Mouse (Mus musculus) MEL (cell line): ENCODE results near the gene Olfr20. TPM values are rescaled to one million over a fixed set of nuclear protein-coding genes. Genes with fewer than 3 reads are reported as not detected.
"Not testable (repeated sequence)": the region's sequence is repeated elsewhere in the genome, so short reads cannot be mapped to it uniquely, and the experiment has no call there.

ENCODE experiments used
- DNase-seq: peaks from one replicate; pipeline ENCODE4 v3.0.0; 2011; ENCODE audit warnings: low read depth, low spot score
- H3K27ac ChIP-seq: 2 replicates; pipeline ENCODE4 v1.5.1; 2012; ENCODE audit warnings: low read depth, mild to moderate bottlenecking, control low read depth, low read length, moderate library complexity; ENCODE audit not compliant: control insufficient read depth
- H3K27me3 ChIP-seq, 2 experiments: fragments of 150-350 bp in 1 of 2; sonication (generic) in 1 of 2; 2 replicates each; pipeline ENCODE4 v1.6.1; 2012; ENCODE audit warnings: low read length in 2 of 2, mild to moderate bottlenecking in 2 of 2, improper control_type of control experiment in 1 of 2, moderate library complexity in 1 of 2; ENCODE audit not compliant: insufficient read depth in 2 of 2, control insufficient read depth in 1 of 2
- H3K36me3 ChIP-seq, 2 experiments: 2 replicates each; pipeline ENCODE4 v1.6.1; 2012 to 2014; ENCODE audit warnings: low read length in 2 of 2, improper control_type of control experiment in 1 of 2, inconsistent platforms in 1 of 2, mild to moderate bottlenecking in 1 of 2; ENCODE audit not compliant: insufficient read depth in 2 of 2, control insufficient read depth in 1 of 2
- H3K4me1 ChIP-seq, 2 experiments: fragments of 150-350 bp in 1 of 2; sonication (generic) in 1 of 2; 2 replicates each; pipeline ENCODE4 v1.6.1; 2012; ENCODE audit warnings: low read length in 2 of 2, improper control_type of control experiment in 1 of 2, mild to moderate bottlenecking in 1 of 2; ENCODE audit not compliant: insufficient read depth in 2 of 2, control insufficient read depth in 1 of 2
- H3K4me3 ChIP-seq, 2 experiments: fragments of 150-350 bp in 1 of 2; sonication (generic) in 1 of 2; 2 replicates each; pipeline ENCODE4 v1.5.1; 2012; ENCODE audit warnings: low read depth in 2 of 2, low read length in 2 of 2, mild to moderate bottlenecking in 2 of 2, moderate library complexity in 2 of 2, control low read depth in 1 of 2, improper control_type of control experiment in 1 of 2; ENCODE audit not compliant: control insufficient read depth in 1 of 2, insufficient read depth in 1 of 2
- H3K79me2 ChIP-seq: 2 replicates; pipeline ENCODE4 v1.6.1; 2012; ENCODE audit warnings: mild to moderate bottlenecking, low read length, moderate library complexity; ENCODE audit not compliant: control insufficient read depth, poor library complexity, insufficient read depth
- H3K9ac ChIP-seq: 2 replicates; pipeline ENCODE4 v1.6.1; 2012; ENCODE audit warnings: low read depth, mild to moderate bottlenecking, control low read depth, low read length, moderate library complexity; ENCODE audit not compliant: control insufficient read depth, poor library complexity, severe bottlenecking
- H3K9me3 ChIP-seq: fragments of 150-350 bp; sonication (generic); replicated peaks from 2 replicates; pipeline ENCODE4 v1.6.1; 2012; ENCODE audit warnings: mild to moderate bottlenecking, low read length, improper control_type of control experiment, moderate library complexity; ENCODE audit not compliant: insufficient read depth
- CHD1 ChIP-seq: IDR thresholded peaks from 2 replicates; pipeline ENCODE4 v1.6.1; 2012; ENCODE audit warnings: low read depth, mild to moderate bottlenecking, inconsistent platforms, low read length, improper control_type of control experiment
- CHD2 ChIP-seq: IDR thresholded peaks from 2 replicates; pipeline ENCODE4 v1.6.1; 2011; ENCODE audit warnings: low read length, improper control_type of control experiment
- CTCF ChIP-seq, 3 experiments: IDR thresholded peaks in 2 of 3; conservative IDR thresholded peaks in 1 of 3; 2 replicates each; pipeline ENCODE4 v1.5.1; 2011 to 2012; ENCODE audit warnings: low read length in 3 of 3, low read depth in 2 of 3, mild to moderate bottlenecking in 2 of 3, improper control_type of control experiment in 1 of 3, inconsistent platforms in 1 of 3, mixed read lengths in 1 of 3, moderate library complexity in 1 of 3; ENCODE audit not compliant: control insufficient read depth in 1 of 3, insufficient read depth in 1 of 3, poor library complexity in 1 of 3, severe bottlenecking in 1 of 3
- EP300 ChIP-seq, 2 experiments: IDR thresholded peaks; 2 replicates each; pipeline ENCODE4 v1.6.1; 2011; ENCODE audit warnings: improper control_type of control experiment in 2 of 2, low read length in 2 of 2, low read depth in 1 of 2, mild to moderate bottlenecking in 1 of 2
- ETS1 ChIP-seq: IDR thresholded peaks from 2 replicates; pipeline ENCODE4 v1.6.1; 2012; ENCODE audit warnings: low read depth, mild to moderate bottlenecking, inconsistent platforms, low read length, improper control_type of control experiment, moderate library complexity
- GABPA ChIP-seq: IDR thresholded peaks from 2 replicates; pipeline ENCODE4 v1.6.1; 2012; ENCODE audit warnings: low read depth, mild to moderate bottlenecking, inconsistent platforms, low read length, improper control_type of control experiment, moderate library complexity
- GATA1 ChIP-seq: IDR thresholded peaks from 2 replicates; pipeline ENCODE4 v1.6.1; 2011; ENCODE audit warnings: low read depth, low read length, improper control_type of control experiment
- HCFC1 ChIP-seq: IDR thresholded peaks from 2 replicates; pipeline ENCODE4 v1.6.1; 2012; ENCODE audit warnings: low read depth, mild to moderate bottlenecking, inconsistent platforms, low read length, improper control_type of control experiment, moderate library complexity
- KAT2A ChIP-seq: conservative IDR thresholded peaks from 2 replicates; pipeline ENCODE4 v1.6.1; 2012; ENCODE audit warnings: low read depth, low read length, improper control_type of control experiment, inconsistent platforms
- MAFK ChIP-seq: IDR thresholded peaks from 2 replicates; pipeline ENCODE4 v1.6.1; 2011; ENCODE audit warnings: low read depth, mild to moderate bottlenecking, low read length, improper control_type of control experiment, borderline replicate concordance
- MAX ChIP-seq: IDR thresholded peaks from 2 replicates; pipeline ENCODE4 v1.6.1; 2011; ENCODE audit warnings: low read length, improper control_type of control experiment
- MYC ChIP-seq: IDR thresholded peaks from 2 replicates; pipeline ENCODE4 v1.6.1; 2011; ENCODE audit warnings: low read depth, mild to moderate bottlenecking, low read length, improper control_type of control experiment, moderate library complexity
- NELFE ChIP-seq: IDR thresholded peaks from 2 replicates; pipeline ENCODE4 v1.6.1; 2011; ENCODE audit warnings: low read depth, low read length, improper control_type of control experiment
- POLR2AphosphoS2 ChIP-seq: IDR thresholded peaks from 2 replicates; pipeline ENCODE4 v1.6.1; 2011; ENCODE audit warnings: low read length, improper control_type of control experiment
- RCOR1 ChIP-seq: IDR thresholded peaks from 2 replicates; pipeline ENCODE4 v1.6.1; 2012; ENCODE audit warnings: low read depth, mild to moderate bottlenecking, inconsistent platforms, low read length, improper control_type of control experiment
- SMC3 ChIP-seq: IDR thresholded peaks from 2 replicates; pipeline ENCODE4 v1.6.1; 2011; ENCODE audit warnings: low read depth, low read length, improper control_type of control experiment
- TAL1 ChIP-seq: IDR thresholded peaks from 2 replicates; pipeline ENCODE4 v1.6.1; 2012; ENCODE audit warnings: mild to moderate bottlenecking, inconsistent platforms, low read length, moderate library complexity, mixed read lengths
- USF1 ChIP-seq: IDR thresholded peaks from 2 replicates; pipeline ENCODE4 v1.6.1; 2014; ENCODE audit warnings: low read depth, mild to moderate bottlenecking, inconsistent platforms, low read length, improper control_type of control experiment, moderate library complexity
- ZKSCAN1 ChIP-seq: IDR thresholded peaks from 2 replicates; pipeline ENCODE4 v1.6.1; 2012; ENCODE audit warnings: low read depth, mild to moderate bottlenecking, inconsistent platforms, low read length, improper control_type of control experiment, moderate library complexity
- polyA plus RNA-seq, 2 experiments: library from polyadenylated mRNA; stranded (reverse) in 1 of 2; unstranded in 1 of 2; fragments of >175 nt in 1 of 2; fragments of >200 nt in 1 of 2; gene quantifications; 2 replicates each; pipeline versions ENCODE4 v1.2.1 to v1.2.4; 2012; ENCODE audit warnings: low replicate concordance in 2 of 2, low read depth in 1 of 2; ENCODE audit not compliant: insufficient read length in 2 of 2, insufficient read depth in 1 of 2, missing spikeins in 1 of 2
- total RNA-seq: library from RNA; depleted of rRNA; stranded (reverse); fragments of 300-350 nt; gene quantifications from 2 replicates; pipeline ENCODE4 v1.2.3, GENCODE M21; 2012

The Olfr20 gene
- total and polyA plus RNA-seq, 3 experiments, result not detected

DNA sequence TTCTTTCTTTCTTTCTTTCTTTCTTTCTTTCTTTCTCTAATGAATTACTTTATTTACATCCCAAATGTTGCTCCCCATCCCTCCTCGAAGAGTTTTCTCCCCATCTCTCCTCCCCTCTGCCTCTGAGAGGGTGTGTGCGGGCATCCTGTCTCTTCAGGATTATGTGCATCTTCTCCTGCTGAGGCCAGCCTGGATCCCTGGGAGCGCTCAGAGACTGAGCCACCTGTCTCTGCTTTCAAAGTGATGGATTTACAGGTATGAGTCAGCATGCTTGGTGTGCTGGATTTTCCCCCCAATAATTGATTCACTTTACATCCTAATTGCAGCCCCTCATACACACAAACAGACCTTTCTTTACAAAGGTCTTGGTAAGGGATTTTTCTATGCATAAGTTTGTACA, 34.6 kb upstream of the Olfr20 start:
- H3K27me3 ChIP-seq, result no peaks in the 10 kb centered on the region
- H3K36me3 ChIP-seq, result no peaks in the 10 kb centered on the region
- no peak overlapping the region for H3K9ac ChIP-seq
- no peak for TF ChIP-seq POLR2AphosphoS2
- TF ChIP-seq KAT2A, result no peak
- TF ChIP-seq CHD2, result no peak
- H3K4me1 ChIP-seq, result peaks cover 0 to 3% of the 10 kb centered on the region in 2 experiments; a peak in 1 of 4 replicates
- H3K9me3 ChIP-seq, result no peaks in the 10 kb centered on the region
- H3K27ac ChIP-seq, result no peak overlapping the region
- no peaks in the 10 kb centered on the region for H3K79me2 ChIP-seq
- no peak for DNase-seq
- no peak overlapping the region for H3K4me3 ChIP-seq

DNA sequence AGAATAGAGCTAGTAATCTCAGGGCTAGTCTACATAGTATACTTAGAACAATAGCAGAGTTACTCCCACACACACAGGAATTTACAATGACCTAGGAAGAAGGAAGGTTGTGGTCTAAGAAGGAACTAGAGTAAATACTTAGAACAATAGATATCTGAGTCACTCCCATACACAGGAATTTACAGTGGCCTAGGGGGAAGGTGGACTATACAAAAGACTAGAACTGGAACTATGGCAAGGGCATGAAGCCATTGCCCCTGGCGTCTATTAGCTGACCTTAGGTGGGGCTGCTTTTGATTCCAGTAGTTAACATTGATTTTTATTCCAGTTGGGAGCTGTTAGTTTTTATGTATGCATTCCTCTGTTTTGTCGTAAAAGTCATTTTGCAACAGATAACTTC, 32.0 kb upstream of the Olfr20 start:
- not testable (repeated sequence) for DNase-seq, H3K36me3 ChIP-seq, H3K27ac ChIP-seq, H3K9ac ChIP-seq, H3K4me1 ChIP-seq, H3K4me3 ChIP-seq, H3K27me3 ChIP-seq, H3K9me3 ChIP-seq, H3K79me2 ChIP-seq

DNA sequence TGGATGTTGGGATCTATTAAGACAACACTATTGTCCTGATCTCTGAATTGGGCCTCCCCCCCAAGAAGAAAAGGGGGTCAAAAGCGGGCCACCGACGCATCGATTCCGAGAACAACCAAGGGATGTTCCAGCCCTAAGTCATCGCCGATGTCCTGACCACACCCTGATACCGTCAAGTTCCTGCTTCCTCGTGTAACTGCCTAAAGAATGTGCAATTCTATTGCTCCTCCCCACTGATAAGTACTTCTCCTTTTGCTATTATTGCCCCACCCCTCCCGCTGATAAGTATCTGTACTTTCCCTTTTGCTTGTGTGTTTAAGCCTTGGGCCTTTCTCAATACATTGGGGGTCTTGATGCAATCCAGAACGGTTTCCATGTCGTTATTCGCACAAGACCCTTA, 29.5 kb upstream of the Olfr20 start:
- DNase-seq, result peak; percentile 82
- not testable (repeated sequence) for H3K4me3 ChIP-seq, H3K27me3 ChIP-seq, H3K4me1 ChIP-seq, H3K79me2 ChIP-seq, H3K9me3 ChIP-seq, H3K36me3 ChIP-seq, H3K9ac ChIP-seq
- TF ChIP-seq EP300 (IDR thresholded peaks at IDR 0.05; ENCODE audit: low read depth in 1 of 2, low read length in 2 of 2) (peak in 1 of 2 experiments; percentile 62; a peak in 2 of 4 replicates), ETS1 (0 out of 2 replicates have a peak, but pooled peaks have one; percentile 8), MAX (peak; percentile 54; the same call in 1 of the 2 replicates), GATA1 (peak; percentile 79)
- H3K27ac ChIP-seq, result peak overlapping the region; percentile 21; the same call in 1 of the 2 replicates

DNA sequence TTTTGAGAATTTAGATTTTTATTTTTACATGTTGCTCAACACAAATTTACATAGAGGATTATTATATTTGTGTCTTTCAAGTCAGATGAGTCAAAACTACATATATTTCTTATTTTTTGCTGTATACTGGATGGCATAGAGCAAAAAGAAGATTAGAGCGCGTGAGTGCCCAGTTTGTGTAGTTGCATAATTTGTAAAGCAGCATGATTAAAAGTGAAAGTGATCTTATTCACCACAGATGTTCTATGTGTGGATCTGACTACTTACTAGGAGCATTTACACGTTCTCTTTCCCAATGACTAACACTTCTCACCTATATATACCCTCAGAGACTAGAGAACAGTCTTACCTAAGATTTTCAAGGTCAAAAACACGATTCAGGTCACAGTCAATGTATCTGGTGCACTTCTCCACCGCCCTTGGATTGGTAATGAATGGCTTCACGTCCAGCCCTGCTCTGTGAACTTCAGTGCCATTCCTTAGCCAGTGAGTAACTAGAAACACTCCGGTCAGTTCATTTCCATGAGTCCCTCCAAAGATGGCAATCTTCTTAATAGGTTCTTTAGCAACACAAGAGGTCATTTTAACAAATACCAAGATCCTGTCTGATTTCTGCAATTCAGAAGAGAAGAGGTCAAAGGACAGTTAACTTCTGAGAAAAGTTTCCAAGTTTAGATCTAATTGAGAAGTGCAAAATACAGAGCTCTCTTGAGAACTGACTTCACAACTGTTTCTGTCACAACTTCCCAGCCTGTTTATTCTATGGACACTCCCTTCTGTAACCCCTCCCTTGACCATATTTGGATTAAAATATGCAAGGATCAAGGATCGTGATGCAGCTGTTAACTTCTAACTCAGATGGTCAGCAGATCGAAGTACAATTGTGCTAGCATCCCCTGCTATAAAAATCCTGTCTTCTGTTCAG, 26.4 kb upstream of the Olfr20 start:
- peak overlapping the region; percentile 64 for H3K9ac ChIP-seq
- H3K27me3 ChIP-seq, result no peaks in the 10 kb centered on the region
- H3K79me2 ChIP-seq, result no peaks in the 10 kb centered on the region
- H3K4me3 ChIP-seq, result peak overlapping the region; percentile 75 to 76
- peak; percentile 68 for DNase-seq
- no peaks in the 10 kb centered on the region for H3K9me3 ChIP-seq
- H3K4me1 ChIP-seq, result peaks cover 0 to 9% of the 10 kb centered on the region in 2 experiments; a peak in 1 of 4 replicates
- H3K36me3 ChIP-seq, result no peaks in the 10 kb centered on the region; a peak in 1 of 4 replicates
- H3K27ac ChIP-seq, result peak overlapping the region; percentile 23; the same call in 1 of the 2 replicates
- TF ChIP-seq TAL1, result no peak
- no peak for TF ChIP-seq SMC3
- no peak; the same call in 1 of the 2 replicates for TF ChIP-seq GATA1
- no peak for TF ChIP-seq MAFK
- no peak for TF ChIP-seq GABPA
- no peak for TF ChIP-seq MYC
- no peak for TF ChIP-seq USF1
- TF ChIP-seq HCFC1, result no peak
- TF ChIP-seq CHD1, result no peak
- peak in 1 of 2 experiments; percentile 21; a peak in 1 of 4 replicates for TF ChIP-seq EP300 (IDR thresholded peaks at IDR 0.05; ENCODE audit: low read depth in 1 of 2, low read length in 2 of 2)
- 0 out of 2 replicates have a peak, but pooled peaks have one; percentile 13 for TF ChIP-seq ETS1
- TF ChIP-seq CTCF (IDR thresholded peaks at IDR 0.05 in 2 of 3, conservative IDR thresholded peaks at IDR 0.05 in 1 of 3; ENCODE audit: control insufficient read depth in 1 of 3, insufficient read depth in 1 of 3, low read depth in 2 of 3, low read length in 3 of 3, poor library complexity in 1 of 3, severe bottlenecking in 1 of 3), result no peak
- no peak for TF ChIP-seq RCOR1
- 0 out of 2 replicates have a peak, but pooled peaks have one; percentile 18 for TF ChIP-seq NELFE
- TF ChIP-seq ZKSCAN1, result no peak
